Comparison of ENCODE assay signal across 8 mouse cellular contexts in the genomic region with DNA sequence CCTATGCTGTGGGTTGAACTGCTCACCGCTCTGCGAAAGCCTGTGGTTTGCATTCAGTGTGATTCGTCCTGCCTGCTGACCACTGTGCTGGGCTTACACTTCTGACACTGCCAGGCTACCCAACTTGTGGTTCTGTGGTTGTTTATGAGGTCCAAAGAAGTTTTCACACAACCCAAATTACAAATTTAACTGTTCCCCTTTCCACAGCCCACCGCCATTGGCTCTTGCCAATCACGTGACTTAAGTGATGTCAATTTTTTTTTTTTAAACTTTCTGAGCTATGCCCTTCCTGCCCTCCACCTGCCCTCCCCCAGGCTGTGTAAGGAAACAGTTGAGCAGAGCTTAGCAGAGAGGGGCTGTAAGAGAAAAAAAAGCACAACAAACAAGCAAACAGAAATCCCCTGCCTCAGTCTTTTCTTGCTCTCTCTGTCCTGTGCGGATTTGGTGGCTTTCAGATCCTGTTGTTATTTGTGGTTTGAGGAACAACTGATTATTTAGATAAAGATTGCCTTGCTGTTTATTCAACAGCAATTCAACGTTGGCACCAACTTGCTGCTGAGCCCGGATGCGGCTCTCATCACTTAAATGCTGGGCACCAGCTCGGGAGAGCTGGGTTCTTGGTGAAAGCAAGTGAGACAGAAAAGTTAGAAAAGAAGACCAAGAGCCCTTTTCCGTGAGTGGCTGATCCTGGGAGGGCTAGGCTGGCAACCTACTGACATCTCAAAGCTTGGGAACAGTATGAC. TPM values are rescaled to one million over a fixed set of nuclear protein-coding genes. Genes with fewer than 3 reads are reported as not detected.
DNase-seq lines count a peak whose midpoint lies in the region; ATAC-seq and TF ChIP-seq lines count a peak whose summit lies in the region.

A gene (minus strand): TSS at position 242 of the 743 bp plus-strand sequence.

- H3K36me3 ChIP-seq in kidney, adult 2 months (ENCODE audit: control insufficient read depth, insufficient read depth, low read length) = no peaks in the 10 kb centered on the region
- no peaks in the 10 kb centered on the region for H3K36me3 ChIP-seq in kidney, embryonic 15.5 days
- H3K36me3 ChIP-seq in forebrain, embryonic 10.5 days (replicated peaks) = no peaks in the 10 kb centered on the region

- 89% methylated on average over 11 of the region's 11 CpGs for WGBS in kidney, adult 2 months
- WGBS in kidney, embryonic 15.5 days = 88% methylated on average over 11 of the region's 11 CpGs
- WGBS in forebrain, embryonic 10.5 days = 91% methylated on average over 11 of the region's 11 CpGs

- no peak within 1 kb of the TSS for H3K4me2 ChIP-seq in kidney, embryonic 15.5 days

- no peaks in the 10 kb centered on the region for H3K4me1 ChIP-seq in kidney, adult 2 months (ENCODE audit: control insufficient read depth, insufficient read depth, low read length)
- H3K4me1 ChIP-seq in kidney, embryonic 15.5 days = peaks cover 24% of the 10 kb centered on the region
- H3K4me1 ChIP-seq in forebrain, embryonic 10.5 days = peaks cover 47% of the 10 kb centered on the region

- no peaks in the 10 kb centered on the region for H3K9me3 ChIP-seq in kidney, embryonic 15.5 days (replicated peaks)
- no peaks in the 10 kb centered on the region for H3K9me3 ChIP-seq in forebrain, embryonic 10.5 days

- H3K27me3 ChIP-seq in kidney, adult 2 months (replicated peaks; ENCODE audit: control insufficient read depth, insufficient read depth, low read length) = no peaks in the 10 kb centered on the region
- H3K27me3 ChIP-seq in kidney, embryonic 15.5 days = no peaks in the 10 kb centered on the region
- H3K27me3 ChIP-seq in forebrain, embryonic 10.5 days (ENCODE audit: poor library complexity, severe bottlenecking) = peaks cover 9% of the 10 kb centered on the region; the same call in 1 of the 2 replicates

- H3K4me3 ChIP-seq in kidney, adult 2 months (ENCODE audit: insufficient read depth, low read depth, low read length) = no peak within 1 kb of the TSS
- no peak within 1 kb of the TSS for H3K4me3 ChIP-seq in kidney, embryonic 15.5 days (replicated peaks)
- no peak within 1 kb of the TSS for H3K4me3 ChIP-seq in forebrain, embryonic 10.5 days

- TF ChIP-seq POLR2A in kidney, adult 2 months (IDR thresholded peaks at IDR 0.05; ENCODE audit: low read depth, low read length) = no peak

- no peak within 1 kb of the TSS for H3K27ac ChIP-seq in kidney, adult 2 months (ENCODE audit: insufficient read depth, low read depth, low read length)
- no peak within 1 kb of the TSS for H3K27ac ChIP-seq in kidney, embryonic 15.5 days
- no peak within 1 kb of the TSS for H3K27ac ChIP-seq in forebrain, embryonic 10.5 days

- no peak for ATAC-seq in kidney, embryonic 15.5 days (replicated peaks; ENCODE audit: low FRiP score)
- peak; percentile 81 for ATAC-seq in neutrophil, adult 5-6 weeks (ENCODE audit: extremely low read depth, insufficient number of reproducible peaks, low FRiP score, poor library complexity, severe bottlenecking)

- no peak within 1 kb of the TSS for H3K9ac ChIP-seq in kidney, embryonic 15.5 days

- TF ChIP-seq CTCF in kidney, adult 2 months (conservative IDR thresholded peaks at IDR 0.05; ENCODE audit: insufficient read depth, insufficient read length, low read depth, low read length) = no peak

- DNase-seq in kidney, adult 2 months = peak; percentile 48
- peak; percentile 43 for DNase-seq in adipocyte (ENCODE audit: low spot score)
- DNase-seq in liver = peak; percentile 81
- no peak for DNase-seq in embryo, embryonic 10.5 days (ENCODE audit: low spot score)
- no peak for DNase-seq in forebrain, embryonic 10.5 days (ENCODE audit: extremely low spot score, low spot score)
- DNase-seq in cerebellum, postnatal 10 days = no peak

RNA-seq across cellular contexts. Expression of the gene that starts here (rescaled TPM):
- polyA plus RNA-seq in kidney, adult 2 months (2012; rRNA removed) = 1.5 and 2.2 TPM in 2 replicates
- 1.6 and 2.1 TPM in 2 replicates for polyA plus RNA-seq in kidney, embryonic 15.5 days (2015; fragmentation: Nextera tagmentation; extraction: Ambion mirVana)
- total RNA-seq in neutrophil, adult 5-6 weeks (2017) = 63.7 and 69.4 TPM in 2 replicates
- 1.4 and 2.3 TPM in 2 replicates for polyA plus RNA-seq in forebrain, embryonic 10.5 days (2016; fragmentation: Nextera tagmentation; extraction: Ambion mirVana)

Comparison
In these comparisons a context has a peak if more than half of its experiments do, and no peak if none do; other contexts are left out.
1. DNase-seq: peak in kidney, adult 2 months (single experiment), adipocyte (single experiment) and liver (single experiment); none in embryo, embryonic 10.5 days (single experiment), forebrain, embryonic 10.5 days (single experiment) and cerebellum, postnatal 10 days (0 of 2).